Mouse (Mus musculus) lung, embryonic 14.5 days (tissue): Measurements from ENCODE around the gene Hist1h2ah. TPM values are rescaled to one million over a fixed set of nuclear protein-coding genes. Genes with fewer than 3 reads are reported as not detected.
A peak's percentile ranks its signal among the peaks of the same experiment; 100 is the strongest.

Source experiments
- ATAC-seq: fragments of 200-750 bp; cut with Nextera tagmentation; 2 replicates; pipeline ENCODE4 v1.8.0; 2017; ENCODE audit warnings: mild to moderate bottlenecking, moderate TSS enrichment, moderate library complexity; ENCODE audit not compliant: insufficient read depth
- DNase-seq: peaks from one replicate; pipeline ENCODE4 v3.0.0-alpha.2; 2015
- H3K27ac ChIP-seq: fragments of 300-500 bp; sonication (generic); 2 replicates; pipeline ENCODE4 v1.5.1; 2014; ENCODE audit warnings: low read depth, mild to moderate bottlenecking, moderate library complexity
- H3K27me3 ChIP-seq: fragments of 300-500 bp; sonication (generic); 2 replicates; pipeline ENCODE4 v1.6.1; 2014; ENCODE audit warnings: low read length, control low read depth; ENCODE audit not compliant: insufficient read depth
- H3K36me3 ChIP-seq: fragments of 300-500 bp; sonication (generic); 2 replicates; pipeline ENCODE4 v1.6.1; 2014; ENCODE audit warnings: control low read depth; ENCODE audit not compliant: insufficient read depth
- H3K4me1 ChIP-seq: fragments of 300-500 bp; sonication (generic); 2 replicates; pipeline ENCODE4 v1.6.1; 2014; ENCODE audit warnings: antibody characterized with exemption, control low read depth; ENCODE audit not compliant: insufficient read depth
- H3K4me2 ChIP-seq: fragments of 300-500 bp; sonication (generic); 2 replicates; pipeline ENCODE4 v1.6.1; 2014; ENCODE audit warnings: mild to moderate bottlenecking
- H3K4me3 ChIP-seq: fragments of 300-500 bp; sonication (generic); 2 replicates; pipeline ENCODE4 v1.5.1; 2014; ENCODE audit warnings: low read depth, low read length
- H3K9ac ChIP-seq: fragments of 300-500 bp; sonication (generic); 2 replicates; pipeline ENCODE4 v1.6.1; 2014
- H3K9me3 ChIP-seq: fragments of 300-500 bp; sonication (generic); 2 replicates; pipeline ENCODE4 v1.6.1; 2016; ENCODE audit warnings: low read depth, low read length, control low read depth
- CTCF ChIP-seq: IDR thresholded peaks from 2 replicates; pipeline ENCODE4 v1.5.1; 2016; ENCODE audit warnings: antibody characterized with exemption, low read depth
- WGBS: fragments of 180-500 bp; shearing (Covaris S2); extraction: QIAGEN DNeasy Blood & Tissue Kit; methylation state at CpG from one replicate; pipeline ENCODE4 v1.1.7; 2014; 5-methylcytosine and 5-hydroxymethylcytosine counted together
- polyA plus RNA-seq: library from polyadenylated mRNA; unstranded; fragments of >200 nt; fragmentation: Nextera tagmentation; extraction: Ambion mirVana; gene quantifications from 2 replicates; pipeline ENCODE4 v1.2.1, GENCODE M21; 2014

Gene Hist1h2ah
- polyA plus RNA-seq, 1 experiment from 2014 or later: 21.6 TPM

DNA sequence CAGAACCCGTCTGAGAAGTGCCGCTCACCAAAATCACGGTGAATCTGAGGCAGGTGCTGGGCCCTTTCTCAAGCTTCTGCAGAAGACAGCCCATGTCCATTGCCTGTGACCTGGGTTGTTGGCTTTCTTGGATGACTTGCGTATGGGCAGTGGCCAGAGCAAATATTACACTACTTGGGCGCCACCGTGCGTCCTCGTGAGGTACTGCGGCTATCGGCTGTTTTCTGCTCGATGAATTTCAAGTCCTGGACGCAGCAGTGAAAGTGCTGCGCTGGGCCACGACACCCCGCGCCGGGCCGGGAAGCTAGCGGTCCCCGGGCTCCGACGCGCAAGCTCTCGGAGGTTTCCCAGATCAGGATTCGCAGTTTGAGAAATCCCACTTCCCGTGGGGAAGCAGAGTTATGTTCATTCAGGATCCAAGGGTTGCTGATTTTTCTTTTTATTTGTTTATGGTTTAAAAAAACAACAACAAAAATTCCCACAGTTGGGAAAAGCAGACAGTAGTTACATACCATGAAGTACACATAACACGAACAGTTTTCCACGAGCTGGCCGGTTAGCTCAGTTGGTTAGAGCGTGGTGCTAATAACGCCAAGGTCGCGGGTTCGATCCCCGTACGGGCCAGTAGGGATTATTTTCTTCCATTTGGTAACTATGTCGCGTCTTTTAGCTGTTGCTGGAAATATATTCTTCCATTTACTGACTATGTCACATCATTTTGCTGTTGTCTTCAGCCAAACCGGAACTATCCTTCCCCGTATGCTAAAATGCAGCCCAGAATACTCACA, 6.5 kb downstream of the Hist1h2ah start:
- ATAC-seq (peak; percentile 85), DNase-seq (peak; percentile 99)
- Histone ChIP-seq H3K9ac (peak overlapping the region; percentile 66), H3K36me3 (no peaks in the 10 kb centered on the region), H3K4me2 (peak overlapping the region; percentile 59), H3K27ac (peak overlapping the region; percentile 85), H3K27me3 (no peaks in the 10 kb centered on the region), H3K4me3 (peak overlapping the region; percentile 49), H3K9me3 (no peaks in the 10 kb centered on the region), H3K4me1 (no peaks in the 10 kb centered on the region)
- under 1% methylated on average over 40 of the region's 40 CpGs for WGBS
- peak; percentile 97 for TF ChIP-seq CTCF

GRCm38 (mm10) chr13:22026058-22027031, 9.0 kb downstream of the Hist1h2ah start:
- H3K4me1 ChIP-seq: no peaks in the 10 kb centered on the region
- 1% methylated on average over 35 of the region's 35 CpGs for WGBS
- no peaks in the 10 kb centered on the region for H3K27me3 ChIP-seq
- H3K4me3 ChIP-seq: peak overlapping the region; percentile 44
- 0 out of 2 replicates have a peak overlapping the region, but pooled peaks have one; percentile 54 for H3K27ac ChIP-seq
- no peak for TF ChIP-seq CTCF
- H3K9me3 ChIP-seq: no peaks in the 10 kb centered on the region
- DNase-seq (peak; percentile 98), ATAC-seq (no peak)
- peak overlapping the region; percentile 63 for H3K9ac ChIP-seq
- no peaks in the 10 kb centered on the region for H3K36me3 ChIP-seq
- H3K4me2 ChIP-seq: peak overlapping the region; percentile 56

- TF ChIP-seq CTCF: no peak
- Histone ChIP-seq H3K36me3 (no peaks in the 10 kb centered on the region), H3K9me3 (no peaks in the 10 kb centered on the region), H3K9ac (peak overlapping the region; percentile 55), H3K4me2 (peak overlapping the region; percentile 87), H3K27me3 (no peaks in the 10 kb centered on the region), H3K4me3 (peak overlapping the region; percentile 55), H3K4me1 (no peaks in the 10 kb centered on the region), H3K27ac (no peak overlapping the region)
- peak; percentile 97 for DNase-seq
- ATAC-seq: peak; percentile 81
- 0% methylated on average over 9 of the region's 9 CpGs for WGBS
Measured at GRCm38 (mm10) chr13:22022241-22022640, 13.1 kb downstream of the Hist1h2ah start.

GRCm38 (mm10) chr13:22021581-22021980, 13.8 kb downstream of the Hist1h2ah start:
- DNase-seq: peak; percentile 59
- H3K9ac ChIP-seq: peak overlapping the region; percentile 55
- peak overlapping the region; percentile 87 for H3K4me2 ChIP-seq
- H3K4me3 ChIP-seq: peak overlapping the region; percentile 55
- WGBS: 0% methylated on average over 11 of the region's 11 CpGs
- no peaks in the 10 kb centered on the region for H3K36me3 ChIP-seq
- H3K27ac ChIP-seq: no peak overlapping the region
- TF ChIP-seq CTCF: no peak
- no peak for ATAC-seq
- no peaks in the 10 kb centered on the region for H3K27me3 ChIP-seq
- H3K4me1 ChIP-seq: no peaks in the 10 kb centered on the region
- H3K9me3 ChIP-seq: no peaks in the 10 kb centered on the region

DNA sequence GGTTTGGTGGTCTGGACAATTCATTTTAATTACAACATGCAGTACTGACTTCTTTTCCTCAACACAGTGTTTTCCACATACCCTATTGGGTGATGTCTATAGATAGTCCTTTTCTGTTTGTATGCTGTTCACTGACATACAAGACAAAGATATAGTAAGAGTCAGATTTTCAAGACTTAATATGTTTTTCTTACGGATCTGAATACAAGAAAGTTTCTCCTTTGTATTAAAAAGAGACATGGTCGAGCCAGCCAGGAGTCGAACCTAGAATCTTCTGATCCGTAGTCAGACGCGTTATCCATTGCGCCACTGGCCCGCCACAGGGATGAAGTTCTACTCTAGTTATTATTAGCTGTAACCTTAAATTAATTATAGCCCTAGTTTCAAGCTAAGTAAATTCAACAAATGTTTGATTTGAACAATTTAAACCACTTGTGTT, 14.4 kb downstream of the Hist1h2ah start:
- H3K9ac ChIP-seq: peak overlapping the region; percentile 59
- H3K36me3 ChIP-seq: no peaks in the 10 kb centered on the region
- under 1% methylated on average over 8 of the region's 8 CpGs for WGBS
- H3K4me2 ChIP-seq: peak overlapping the region; percentile 87
- no peaks in the 10 kb centered on the region for H3K27me3 ChIP-seq
- H3K27ac ChIP-seq: no peak overlapping the region
- peak overlapping the region; percentile 55 for H3K4me3 ChIP-seq
- no peaks in the 10 kb centered on the region for H3K4me1 ChIP-seq
- H3K9me3 ChIP-seq: no peaks in the 10 kb centered on the region
- peak; percentile 79 for ATAC-seq
- peak; percentile 92 for DNase-seq
- TF ChIP-seq CTCF: no peak

- DNase-seq: peak; percentile 71
- 0 out of 2 replicates have a peak, but pooled peaks have one; percentile 47 for ATAC-seq
- Histone ChIP-seq H3K9ac (peak overlapping the region; percentile 59), H3K27ac (no peak overlapping the region), H3K4me2 (peak overlapping the region; percentile 87), H3K4me1 (no peaks in the 10 kb centered on the region), H3K36me3 (no peaks in the 10 kb centered on the region), H3K9me3 (no peaks in the 10 kb centered on the region), H3K27me3 (peaks cover 4% of the 10 kb centered on the region), H3K4me3 (peak overlapping the region; percentile 55)
- WGBS: under 1% methylated on average over 44 of the region's 44 CpGs
- no peak for TF ChIP-seq CTCF
Measured at GRCm38 (mm10) chr13:22019934-22020835, 15.2 kb downstream of the Hist1h2ah start.
